Mouse (Mus musculus) mouse embryonic stem cell (cell line): ENCODE data around the gene Tjp1.

Source experiments
- in situ Hi-C, 2 experiments: fragments of 300-500 bp; cut with MboI; formaldehyde crosslinking; loops; 1 replicate in 1 of 2; 3 replicates in 1 of 2; pipeline ENCODE4 v1.14.3; 2019 to 2020; ENCODE audit warnings: low sequenced_read_pairs in 2 of 2, low pct_unique_long_range_greater_than_20kb in 1 of 2, mixed read lengths in 1 of 2; ENCODE audit not compliant: unreplicated experiment in 1 of 2

The Tjp1 gene

DNA sequence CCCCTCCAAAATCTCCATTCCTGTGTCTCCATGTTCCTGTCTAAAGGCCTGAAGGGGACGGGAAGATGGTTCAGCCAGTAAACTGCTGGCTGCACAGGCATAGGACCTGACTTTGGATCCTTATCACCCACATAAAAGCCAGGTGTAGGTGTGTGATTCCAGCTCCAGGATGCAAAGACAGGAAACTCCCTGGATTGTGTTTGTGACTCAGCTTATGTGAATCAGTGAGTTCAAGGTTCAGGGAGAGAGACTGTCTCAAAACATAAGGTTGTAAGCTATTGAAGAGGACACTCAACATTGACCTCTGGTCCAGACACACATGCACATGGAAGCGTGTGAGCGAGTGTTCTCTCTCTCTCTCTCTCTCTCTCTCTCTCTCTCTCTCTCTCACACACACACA is 72.4 kb downstream of the Tjp1 start:
- in situ Hi-C loops, result no loop called here

DNA sequence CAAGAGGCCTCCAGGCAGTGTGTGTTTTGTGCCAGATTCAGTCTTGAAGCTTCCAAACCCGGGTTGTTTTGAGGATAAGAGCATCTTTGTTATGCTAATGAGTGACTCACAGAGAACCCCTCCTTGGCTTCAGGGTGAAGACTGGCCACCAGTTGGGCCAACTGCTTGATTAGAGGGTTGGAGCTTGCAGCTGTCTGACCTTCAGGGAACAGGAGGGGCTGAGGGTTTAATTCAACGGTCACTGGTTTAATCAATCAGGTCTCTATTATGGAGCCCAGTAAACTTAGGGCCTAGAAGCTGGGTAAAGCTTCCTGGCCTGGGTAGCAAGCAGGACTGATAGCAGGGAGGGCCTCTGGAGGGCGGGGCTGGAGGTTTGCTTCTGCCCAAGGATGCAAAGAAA is 73.3 kb downstream of the Tjp1 start:
- in situ Hi-C loops, result no loop called here

DNA sequence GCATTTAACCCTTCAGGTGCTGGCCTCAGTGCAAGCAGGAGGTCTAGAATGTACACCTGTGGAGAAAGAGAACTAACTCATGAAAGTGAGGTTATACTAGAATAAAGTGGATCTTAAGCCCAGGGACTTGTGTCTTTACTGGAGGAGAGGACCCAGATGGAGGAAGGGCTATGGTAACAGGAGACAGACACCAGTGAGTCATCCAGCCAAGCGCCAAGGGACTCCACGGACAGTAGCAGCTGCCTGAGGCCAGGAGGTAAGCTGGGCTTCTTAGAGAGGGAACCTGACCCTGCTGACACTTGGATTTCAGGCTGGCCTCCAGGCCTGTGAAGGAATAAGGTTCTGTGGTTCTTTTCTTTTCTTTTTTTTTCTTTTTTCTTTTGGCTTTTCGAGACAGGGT is 75.3 kb downstream of the Tjp1 start:
- in situ Hi-C loops, result no loop called here

- in situ Hi-C loops, result no loop called here
Observed at GRCm38 (mm10) chr7:65450158-65450557, 77.4 kb downstream of the Tjp1 start.

DNA sequence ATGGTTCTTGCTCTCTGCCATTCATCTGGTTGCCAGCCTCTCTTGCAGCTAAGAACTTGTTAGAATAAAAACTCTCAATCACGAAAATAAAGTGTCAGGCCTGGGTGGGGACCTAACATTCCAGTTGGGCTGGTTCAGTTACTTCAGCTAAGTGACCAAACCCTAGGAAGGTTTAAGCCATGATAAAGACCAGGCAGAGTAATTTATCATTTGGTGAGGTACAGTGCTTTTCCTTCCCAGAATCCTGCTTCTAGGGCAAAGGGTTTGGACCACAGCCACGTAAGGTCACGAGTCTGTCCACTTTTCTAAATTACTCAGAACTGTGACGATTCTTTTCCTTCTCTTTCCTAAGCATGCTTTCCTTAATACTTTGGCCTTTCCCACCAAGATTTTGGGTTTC is 86.1 kb downstream of the Tjp1 start:
- in situ Hi-C loops, result no loop called here

- in situ Hi-C loops, result no loop called here
Observed at GRCm38 (mm10) chr7:65439518-65439917, 88.1 kb downstream of the Tjp1 start.

DNA sequence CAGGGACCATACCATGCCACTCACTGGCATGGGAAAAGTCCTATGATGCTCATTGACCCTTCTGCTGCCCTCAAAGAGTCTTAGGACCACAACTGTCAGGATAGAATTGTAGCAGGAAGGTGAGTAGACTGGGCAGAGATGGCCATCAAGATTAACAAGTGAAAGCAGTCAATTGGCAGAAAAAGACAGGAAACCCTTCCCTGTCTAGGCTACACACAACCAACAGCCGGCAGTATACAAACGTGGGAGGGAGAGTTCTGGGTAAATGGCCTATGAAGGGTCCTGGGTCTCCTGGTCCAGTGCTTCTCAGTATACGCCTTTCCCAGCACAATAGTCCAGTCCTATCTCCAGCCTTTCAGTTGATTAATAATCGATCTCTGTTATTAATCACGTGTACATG is 89.4 kb downstream of the Tjp1 start:
- in situ Hi-C loops, result no loop called here

- in situ Hi-C loops, result no loop called here
Observed at GRCm38 (mm10) chr7:65436921-65437320, 90.7 kb downstream of the Tjp1 start.

GRCm38 (mm10) chr7:65431018-65431695 is 96.4 kb downstream of the Tjp1 start:
- in situ Hi-C loops, result no loop called here

DNA sequence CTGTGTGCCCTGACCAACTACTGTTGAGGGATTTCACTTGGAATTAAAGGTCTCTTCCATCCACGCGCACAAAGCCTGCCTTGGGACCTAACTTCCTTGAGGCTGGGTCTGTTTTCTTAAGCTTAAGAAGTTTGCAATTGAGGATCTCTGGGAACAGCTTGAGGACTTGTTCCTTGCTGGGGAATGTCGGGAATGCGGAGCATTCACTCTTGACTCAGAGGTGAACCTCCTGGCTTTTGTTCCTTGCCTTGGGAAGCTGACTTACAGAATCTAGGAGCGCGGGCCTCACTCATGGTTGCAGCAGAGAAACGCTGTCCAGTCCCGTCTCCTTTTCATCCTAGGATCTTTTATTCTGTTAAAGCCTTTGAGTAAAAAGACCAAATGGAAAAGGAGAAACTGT is 97.2 kb downstream of the Tjp1 start:
- in situ Hi-C loops, result no loop called here

DNA sequence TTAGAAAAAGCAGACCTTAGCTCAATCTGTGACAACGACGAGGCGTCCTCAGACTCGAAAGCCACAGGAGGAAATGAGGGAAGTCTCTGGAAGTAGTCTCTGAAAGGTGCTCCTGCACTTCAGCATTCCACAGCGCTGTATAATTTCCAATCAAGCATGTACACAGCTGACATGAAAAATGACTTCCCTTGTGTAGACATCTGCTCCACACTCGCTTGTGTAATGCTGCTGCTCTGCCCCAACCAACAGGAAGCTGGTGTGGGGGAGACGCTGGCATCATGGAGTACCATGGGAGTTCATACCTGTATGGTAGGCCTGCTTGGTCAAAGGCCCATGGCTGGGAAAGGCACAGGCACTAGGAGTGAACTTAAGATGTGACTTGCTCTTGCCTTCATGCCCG is 103.1 kb downstream of the Tjp1 start:
- in situ Hi-C loops, result no loop called here

DNA sequence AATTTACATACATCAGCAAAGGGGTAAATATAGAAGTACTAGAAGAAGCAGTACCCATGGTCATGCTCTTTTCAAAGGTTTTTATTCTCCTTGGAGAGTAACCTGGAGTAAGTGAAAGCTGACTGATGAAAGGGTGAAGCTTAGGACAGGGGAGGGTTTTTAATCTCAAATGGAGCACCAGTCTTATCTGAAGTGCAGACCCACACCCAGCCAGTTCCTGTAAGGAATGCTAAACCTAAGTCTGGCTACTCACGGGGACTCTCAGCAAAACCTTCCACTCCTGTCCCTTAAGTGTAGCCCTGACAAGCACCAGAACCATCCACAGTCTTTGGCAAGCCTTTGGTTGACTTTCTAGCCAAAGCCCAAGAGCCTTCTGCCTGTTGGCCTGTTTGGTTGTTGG is 105.1 kb downstream of the Tjp1 start:
- in situ Hi-C loops, result no loop called here

DNA sequence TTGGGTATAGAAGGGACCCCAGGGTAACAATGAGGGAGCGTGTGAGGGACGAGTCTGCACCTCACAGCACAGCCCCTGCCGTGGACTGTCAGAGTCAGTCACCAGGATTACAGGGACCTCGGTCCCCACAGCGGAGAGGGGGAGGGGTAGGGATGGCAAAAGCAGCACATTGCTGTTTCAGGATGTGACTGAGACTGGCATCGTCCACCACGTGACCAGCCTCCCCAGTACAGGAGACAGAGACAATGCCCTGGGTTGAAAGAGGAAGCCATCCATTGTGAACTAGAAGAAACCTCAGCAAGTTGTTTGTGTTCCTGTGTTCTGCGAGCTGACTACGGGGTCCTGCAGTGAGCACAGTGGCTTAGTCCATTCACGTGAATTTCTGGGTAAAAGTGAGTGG is 106.1 kb downstream of the Tjp1 start:
- in situ Hi-C loops, result no loop called here

- in situ Hi-C loops, result no loop called here
Observed at GRCm38 (mm10) chr7:65419926-65420325, 107.7 kb downstream of the Tjp1 start.

- in situ Hi-C loops, result no loop called here
Observed at GRCm38 (mm10) chr7:65419012-65419411, 108.6 kb downstream of the Tjp1 start.

DNA sequence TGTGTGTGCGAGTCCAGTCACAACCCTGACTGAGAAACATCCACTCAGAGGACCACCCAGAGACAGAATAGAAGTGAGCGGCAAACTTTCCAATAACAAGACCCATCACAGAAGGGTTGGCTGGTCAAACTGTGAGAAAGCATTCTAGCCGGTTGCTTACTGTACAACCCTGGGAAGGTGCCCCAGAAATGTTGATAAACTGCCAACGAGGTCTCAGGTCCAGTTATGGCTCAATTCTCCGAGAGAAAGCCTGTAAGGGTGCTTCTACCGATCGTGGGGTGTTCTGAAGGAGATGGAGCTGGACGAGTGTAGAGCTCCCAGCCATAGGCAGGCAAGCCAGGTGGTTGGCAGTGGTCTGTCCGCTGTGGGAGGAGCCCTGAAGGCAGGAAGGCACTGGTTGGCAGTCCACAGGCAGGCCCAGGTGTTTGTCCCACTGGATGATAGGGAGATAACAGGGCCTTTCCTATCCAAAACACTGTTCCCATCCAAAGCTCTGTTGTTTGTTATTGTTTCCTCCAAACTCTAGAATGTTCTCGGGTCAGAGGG is 109.1 kb downstream of the Tjp1 start:
- in situ Hi-C loops, result no loop called here

DNA sequence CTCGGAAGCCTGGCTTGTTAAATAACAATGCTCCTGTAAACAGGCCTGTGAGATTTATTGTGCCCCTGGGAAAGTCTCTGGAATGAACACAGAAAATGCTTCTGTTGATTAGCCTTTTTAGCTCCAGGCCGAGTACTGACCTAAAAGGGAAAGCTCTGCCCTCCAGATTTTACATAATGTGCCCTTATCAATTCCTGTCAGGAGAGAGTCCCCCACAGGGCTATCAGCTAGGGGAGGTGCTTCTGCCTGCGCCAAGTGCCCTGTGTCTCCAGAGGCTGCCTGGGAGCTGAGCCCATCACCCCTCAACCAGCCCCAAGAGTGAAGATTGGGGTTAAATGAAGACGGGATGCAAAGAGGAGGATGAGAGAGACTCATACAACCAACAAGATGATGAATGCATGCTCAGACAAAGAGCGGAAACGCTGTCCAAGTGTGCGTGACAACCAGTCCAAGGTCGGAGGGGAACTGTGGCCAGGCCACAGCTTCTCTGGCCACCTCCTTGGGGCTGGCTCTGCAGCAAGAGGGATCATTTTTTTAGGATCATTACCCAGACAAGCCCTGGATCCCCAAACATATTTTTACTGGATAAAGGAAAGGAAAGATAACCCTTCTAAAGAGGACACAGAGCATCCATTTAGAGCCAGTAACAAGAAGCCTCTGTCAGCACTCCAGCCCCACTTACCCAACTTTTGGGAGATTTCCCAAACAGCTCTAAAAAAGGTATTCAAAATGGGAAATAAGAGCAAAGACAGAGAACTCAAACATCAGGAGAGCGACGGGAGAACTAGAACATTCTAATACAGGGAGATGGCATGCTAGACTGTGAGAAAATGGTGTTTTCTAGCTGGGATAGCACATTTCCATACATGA is 110.1 kb downstream of the Tjp1 start:
- in situ Hi-C loops, result no loop called here

GRCm38 (mm10) chr7:65416506-65416905 is 111.1 kb downstream of the Tjp1 start:
- in situ Hi-C loops, result no loop called here
